Mouse (Mus musculus) adipose tissue, adult 10 weeks (tissue): Measurements from ENCODE around the gene Gm6337. TPM values are rescaled to one million over a fixed set of nuclear protein-coding genes. Genes with fewer than 3 reads are reported as not detected.

Experiments
- polyA plus RNA-seq: library from polyadenylated mRNA; stranded (reverse); fragments of 350-450 nt; fragmentation: Illumina TruSeq; extraction: RNeasy Lipid Tissue Mini Kit (QIAGEN cat#74804); gene quantifications from one replicate; pipeline ENCODE4 v1.2.3, GENCODE M21; 2014; ENCODE audit warnings: low read depth, low replicate concordance

The Gm6337 gene
- polyA plus RNA-seq = not detected

GRCm38 (mm10) chr14:6058167-6058566, at the start of gene Gm6337:
Gene Gm6337, minus strand, starts transcription at chr14:6058267.

GRCm38 (mm10) chr14:6093842-6094241, 35.8 kb upstream of the Gm6337 start, which contains the start of gene Gm8206:
Gene Gm8206, minus strand, starts transcription at chr14:6093942.

Other genes starting within 250 kb of the Gm6337 start
- 0.81 TPM for gene Gm3424, start 227.9 kb downstream of the Gm6337 start, polyA plus RNA-seq
- not detected for gene Gm8237, start 177.9 kb downstream of the Gm6337 start, polyA plus RNA-seq
- 0.26 TPM for gene Gm3248, start 96.5 kb downstream of the Gm6337 start, polyA plus RNA-seq
- gene Gm3453, start 79.1 kb downstream of the Gm6337 start, polyA plus RNA-seq = not detected
- 0.16 TPM for gene Gm8206, start 35.7 kb upstream of the Gm6337 start, polyA plus RNA-seq
- gene Gm3468, start 50.4 kb upstream of the Gm6337 start, polyA plus RNA-seq = 0.55 TPM
- 0.55 TPM for gene Gm3476, start 67.5 kb upstream of the Gm6337 start, polyA plus RNA-seq
- not detected for gene Gm21560, start 161.0 kb upstream of the Gm6337 start, polyA plus RNA-seq
- gene Gm3411, start 229.0 kb upstream of the Gm6337 start, polyA plus RNA-seq = 0.79 TPM
- 2.8 TPM for gene Gm21103, start 246.6 kb upstream of the Gm6337 start, polyA plus RNA-seq